Mouse (Mus musculus): Measurements from ENCODE around the gene Gtf3c5. TPM values are rescaled to one million over a fixed set of nuclear protein-coding genes. Genes with fewer than 3 reads are reported as not detected.

Gtf3c5 gene
- total RNA-seq, 2 experiments from 2014 or later = 14.8 TPM

- DNase-seq (ENCODE audit: low spot score in 2 of 2) = no peak
These were observed 47.4 kb downstream of the Gtf3c5 start for GRCm38 (mm10) chr2:28536166-28536565.

- no peak for DNase-seq (ENCODE audit: low spot score in 2 of 2)
These were observed 47.9 kb downstream of the Gtf3c5 start for GRCm38 (mm10) chr2:28535650-28536049.

- DNase-seq (ENCODE audit: low spot score in 2 of 2) = no peak
These were observed 48.3 kb downstream of the Gtf3c5 start for GRCm38 (mm10) chr2:28535263-28535540.

- DNase-seq (ENCODE audit: low spot score in 2 of 2) = peak in 1 of 2 experiments; percentile 62
These were observed 48.9 kb downstream of the Gtf3c5 start for GRCm38 (mm10) chr2:28534436-28535262.

GRCm38 (mm10) chr2:28533901-28534435, 49.6 kb downstream of the Gtf3c5 start:
- no peak for DNase-seq (ENCODE audit: low spot score in 2 of 2)

- peak; percentile 79 to 89 for DNase-seq (ENCODE audit: low spot score in 2 of 2)
These were observed 50.4 kb downstream of the Gtf3c5 start for GRCm38 (mm10) chr2:28532938-28533771.

GRCm38 (mm10) chr2:28530311-28530710, 53.2 kb downstream of the Gtf3c5 start:
- DNase-seq (ENCODE audit: low spot score in 2 of 2) = no peak

- no peak for DNase-seq (ENCODE audit: low spot score in 2 of 2)
These were observed 53.7 kb downstream of the Gtf3c5 start for GRCm38 (mm10) chr2:28529856-28530255.

- no peak for DNase-seq (ENCODE audit: low spot score in 2 of 2)
These were observed 55.2 kb downstream of the Gtf3c5 start for GRCm38 (mm10) chr2:28528354-28528730.

- no peak for DNase-seq (ENCODE audit: low spot score in 2 of 2)
These were observed 55.9 kb downstream of the Gtf3c5 start for GRCm38 (mm10) chr2:28527436-28528353.

- DNase-seq (ENCODE audit: low spot score in 2 of 2) = no peak
These were observed 57.3 kb downstream of the Gtf3c5 start for GRCm38 (mm10) chr2:28525943-28526876.

GRCm38 (mm10) chr2:28525219-28525942, 58.2 kb downstream of the Gtf3c5 start:
- DNase-seq (ENCODE audit: low spot score in 2 of 2) = peak in 1 of 2 experiments; percentile 56

GRCm38 (mm10) chr2:28524406-28524805, 59.1 kb downstream of the Gtf3c5 start:
- DNase-seq (ENCODE audit: low spot score in 2 of 2) = no peak

GRCm38 (mm10) chr2:28523643-28524117, 59.9 kb downstream of the Gtf3c5 start:
- DNase-seq (ENCODE audit: low spot score in 2 of 2) = peak; percentile 72 to 84

GRCm38 (mm10) chr2:28522166-28522565, 61.4 kb downstream of the Gtf3c5 start:
- DNase-seq (ENCODE audit: low spot score in 2 of 2) = no peak

GRCm38 (mm10) chr2:28521571-28522151, 61.9 kb downstream of the Gtf3c5 start:
- DNase-seq (ENCODE audit: low spot score in 2 of 2) = no peak

GRCm38 (mm10) chr2:28520581-28520980, 63.0 kb downstream of the Gtf3c5 start:
- DNase-seq (ENCODE audit: low spot score in 2 of 2) = no peak

- no peak for DNase-seq (ENCODE audit: low spot score in 2 of 2)
These were observed 65.3 kb downstream of the Gtf3c5 start for GRCm38 (mm10) chr2:28518231-28518630.

Measured in gastrocnemius, postnatal 4 days (tissue).